In the genomic region with DNA sequence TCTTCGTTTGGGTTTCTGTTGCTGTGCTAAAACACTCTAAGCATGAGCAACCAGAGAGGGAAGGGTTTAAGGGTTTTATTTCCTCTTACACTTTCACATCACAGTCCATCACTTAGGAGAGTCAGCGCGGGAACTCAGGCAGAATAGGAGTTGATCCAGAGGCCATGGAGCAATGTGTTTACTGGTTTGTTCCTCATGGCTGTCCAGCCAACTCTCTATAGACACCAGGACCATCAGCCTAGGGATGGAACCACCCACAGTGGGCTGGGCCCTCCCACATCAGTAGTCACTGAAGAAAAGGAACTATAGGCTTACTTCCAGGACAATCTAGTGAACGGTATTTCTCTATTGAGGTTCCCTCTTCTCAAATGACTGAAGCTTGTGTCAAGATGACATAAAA, we compare ENCODE assay signal across 23 mouse cellular contexts. TPM values are rescaled to one million over a fixed set of nuclear protein-coding genes. Genes with fewer than 3 reads are reported as not detected.
A peak's percentile ranks its signal among the peaks of the same experiment; 100 is the strongest.
DNase-seq lines count a peak whose midpoint lies in the region; ATAC-seq and TF ChIP-seq lines count a peak whose summit lies in the region.
"Had no signal": no experiment of that assay in that cellular context is flagged by ENCODE, and none has a peak within 500 bp of the region (broad histone marks: within the 10 kb centered on the region; RNA-seq: fewer than 3 reads in every experiment).

No protein-coding gene starts in this region.

- H3K9ac ChIP-seq in liver, postnatal 0 days (replicated peaks) = no peak overlapping the region
- H3K9ac ChIP-seq in lung, postnatal 0 days (replicated peaks; ENCODE audit: low read depth) = no peak overlapping the region
- H3K9ac ChIP-seq: embryonic facial prominence, embryonic 15.5 days; hindbrain, embryonic 12.5 days had no signal

- H3K4me3 ChIP-seq in liver, postnatal 0 days (ENCODE audit: low read depth, low read length) = no peak overlapping the region
- H3K4me3 ChIP-seq in lung, postnatal 0 days (ENCODE audit: low read depth, low read length) = no peak overlapping the region
- H3K4me3 ChIP-seq: embryonic facial prominence, embryonic 15.5 days; erythroblast, embryonic 14.5 days; forebrain, embryonic 10.5 days; heart, embryonic 10.5 days; hindbrain, embryonic 12.5 days had no signal

- H3K4me1 ChIP-seq in liver, postnatal 0 days (ENCODE audit: insufficient read depth) = no peaks in the 10 kb centered on the region
- no peaks in the 10 kb centered on the region for H3K4me1 ChIP-seq in lung, postnatal 0 days (ENCODE audit: insufficient read depth, low read depth, low read length)
- H3K4me1 ChIP-seq: embryonic facial prominence, embryonic 15.5 days; forebrain, embryonic 10.5 days; hindbrain, embryonic 12.5 days had no signal

- no peak overlapping the region for H3K27ac ChIP-seq in liver, postnatal 0 days (ENCODE audit: low read depth)
- no peak overlapping the region for H3K27ac ChIP-seq in lung, postnatal 0 days (ENCODE audit: low read length)
- H3K27ac ChIP-seq: embryonic facial prominence, embryonic 15.5 days; forebrain, embryonic 10.5 days; heart, embryonic 10.5 days; hindbrain, embryonic 12.5 days had no signal

- TF ChIP-seq CTCF in liver, postnatal 0 days (IDR thresholded peaks at IDR 0.05; ENCODE audit: low read depth) = no peak
- TF ChIP-seq CTCF in lung, postnatal 0 days (IDR thresholded peaks at IDR 0.05) = no peak

- H3K36me3 ChIP-seq in liver, postnatal 0 days (replicated peaks; ENCODE audit: insufficient read depth, low read length) = no peaks in the 10 kb centered on the region
- no peaks in the 10 kb centered on the region for H3K36me3 ChIP-seq in lung, postnatal 0 days (ENCODE audit: insufficient read depth, low read length)
- H3K36me3 ChIP-seq: embryonic facial prominence, embryonic 15.5 days; forebrain, embryonic 10.5 days; heart, embryonic 10.5 days; hindbrain, embryonic 12.5 days had no signal

- TF ChIP-seq EP300 in liver, postnatal 0 days (IDR thresholded peaks at IDR 0.05; ENCODE audit: low read depth) = no peak
- no peak for TF ChIP-seq EP300 in lung, postnatal 0 days (IDR thresholded peaks at IDR 0.05)

- peak; percentile 12 for DNase-seq in liver, postnatal 0 days
- DNase-seq in liver = no peak
- peak; percentile 12 to 29 for DNase-seq in lung, postnatal 4 days
- no peak for DNase-seq in lung, postnatal 0 days (ENCODE audit: low spot score)
- peak; percentile 56 for DNase-seq in B cell, adult 2 months
- no peak for DNase-seq in MN1 (ENCODE audit: low spot score)
- no peak for DNase-seq in adipocyte (ENCODE audit: low spot score)
- DNase-seq: adrenal gland, postnatal 36 days; cerebellum, adult 2 months; cerebellum, postnatal 10 days; embryo, embryonic 11 days; gastrocnemius, postnatal 36 days; heart, adult 18-20 months; heart, postnatal 10 days; heart, postnatal 4 days had no signal

- no peaks in the 10 kb centered on the region for H3K27me3 ChIP-seq in liver, postnatal 0 days (ENCODE audit: insufficient read depth, low read length)
- no peaks in the 10 kb centered on the region for H3K27me3 ChIP-seq in lung, postnatal 0 days (replicated peaks; ENCODE audit: insufficient read depth, low read length)
- H3K27me3 ChIP-seq: embryonic facial prominence, embryonic 15.5 days; hindbrain, embryonic 12.5 days had no signal

- no peak for ATAC-seq in liver, postnatal 0 days
- no peak for ATAC-seq in lung, postnatal 0 days
- ATAC-seq in monocyte, adult 5-6 weeks (replicated peaks; ENCODE audit: insufficient number of reproducible peaks, low FRiP score, low TSS enrichment, poor library complexity, severe bottlenecking) = peak; percentile 66
- ATAC-seq: forebrain, embryonic 14.5 days; hindbrain, embryonic 16.5 days had no signal

- H3K9me3 ChIP-seq in liver, postnatal 0 days (ENCODE audit: low read length) = no peaks in the 10 kb centered on the region
- H3K9me3 ChIP-seq in lung, postnatal 0 days (ENCODE audit: low read length) = no peaks in the 10 kb centered on the region
- H3K9me3 ChIP-seq: embryonic facial prominence, embryonic 15.5 days; forebrain, embryonic 10.5 days; heart, embryonic 10.5 days; hindbrain, embryonic 12.5 days had no signal

- H3K4me2 ChIP-seq in liver, postnatal 0 days (ENCODE audit: low read depth, low read length) = no peak overlapping the region
- H3K4me2 ChIP-seq in lung, postnatal 0 days (replicated peaks; ENCODE audit: low read depth, low read length) = no peak overlapping the region
- H3K4me2 ChIP-seq: embryonic facial prominence, embryonic 15.5 days; hindbrain, embryonic 12.5 days had no signal

- 85% methylated on average over 4 of the region's 4 CpGs for WGBS in liver, postnatal 0 days (ENCODE audit: insufficient replicate concordance)
- WGBS in lung, postnatal 0 days = 86% methylated on average over 4 of the region's 4 CpGs

RNA-seq across cellular contexts. Expression of a gene that starts 45.4 kb away (rescaled TPM):
- 13.2 and 15.2 TPM in 2 replicates for polyA plus RNA-seq in liver, postnatal 0 days (2015; fragmentation: Nextera tagmentation; extraction: Ambion mirVana)
- polyA plus RNA-seq in lung, postnatal 0 days (2015; fragmentation: Nextera tagmentation; extraction: Ambion mirVana) = 6.6 and 6.9 TPM in 2 replicates
- 119 to 131 TPM (median 129 TPM) in 3 replicates for total RNA-seq in monocyte, adult 5-6 weeks (2017)

Comparison
In these comparisons a context has a peak if more than half of its experiments do, and no peak if none do; other contexts are left out.
1. DNase-seq: peak in liver, postnatal 0 days (single experiment), lung, postnatal 4 days (2 of 2) and B cell, adult 2 months (2 of 2); none in liver (single experiment), lung, postnatal 0 days (single experiment), MN1 (single experiment) and adipocyte (single experiment).